Comparison of ENCODE assay signal across 8 mouse cellular contexts in genomic region chrX:12068978-12069724, GRCm38 (mm10).
A peak's percentile ranks its signal among the peaks of the same experiment; 100 is the strongest.
DNase-seq lines count a peak whose midpoint lies in the region; ATAC-seq and TF ChIP-seq lines count a peak whose summit lies in the region.

No protein-coding gene starts in this region.

- no peaks in the 10 kb centered on the region for H3K9me3 ChIP-seq in forebrain, embryonic 15.5 days
- H3K9me3 ChIP-seq in lung, embryonic 14.5 days (ENCODE audit: low read depth, low read length), result no peaks in the 10 kb centered on the region

- peak overlapping the region; percentile 8; the same call in 1 of the 2 replicates for H3K4me3 ChIP-seq in forebrain, embryonic 15.5 days
- H3K4me3 ChIP-seq in lung, embryonic 14.5 days (ENCODE audit: low read depth, low read length), result no peak overlapping the region

- peaks cover 100% of the 10 kb centered on the region for H3K4me1 ChIP-seq in forebrain, embryonic 15.5 days
- peaks cover 54% of the 10 kb centered on the region for H3K4me1 ChIP-seq in lung, embryonic 14.5 days (ENCODE audit: insufficient read depth)

- 0 out of 2 replicates have a peak overlapping the region, but pooled peaks have one; percentile 10 for H3K9ac ChIP-seq in forebrain, embryonic 15.5 days (replicated peaks)
- H3K9ac ChIP-seq in lung, embryonic 14.5 days, result no peak overlapping the region

- peak overlapping the region; percentile 82 for H3K27ac ChIP-seq in forebrain, embryonic 15.5 days (replicated peaks)
- peak overlapping the region; percentile 84 for H3K27ac ChIP-seq in lung, embryonic 14.5 days (ENCODE audit: low read depth)

- 2% methylated on average over 26 of the region's 26 CpGs for WGBS in forebrain, embryonic 15.5 days
- 3% methylated on average over 26 of the region's 26 CpGs for WGBS in lung, embryonic 14.5 days

- H3K27me3 ChIP-seq in forebrain, embryonic 15.5 days, result peaks cover 3% of the 10 kb centered on the region; the same call in 1 of the 2 replicates
- H3K27me3 ChIP-seq in lung, embryonic 14.5 days (ENCODE audit: insufficient read depth, low read length), result 0 out of 2 replicates have a peak, but pooled peaks cover 5% of the 10 kb centered on the region

- peak overlapping the region; percentile 35 for H3K4me2 ChIP-seq in forebrain, embryonic 15.5 days (replicated peaks)
- H3K4me2 ChIP-seq in lung, embryonic 14.5 days, result peak overlapping the region; percentile 48

- ATAC-seq in forebrain, embryonic 15.5 days (replicated peaks), result peak; percentile 88
- ATAC-seq in lung, embryonic 14.5 days (ENCODE audit: insufficient read depth), result peak; percentile 94

- DNase-seq in kidney, postnatal 14 days, result peak; percentile 28
- DNase-seq in kidney, adult 9 months, result no peak
- DNase-seq in Muller cell, postnatal 12 days (ENCODE audit: inconsistent ontology term), result peak; percentile 74
- peak; percentile 92 for DNase-seq in lung, embryonic 14.5 days
- DNase-seq in retina, postnatal 1 day, result peak; percentile 91
- no peak for DNase-seq in cerebellum, postnatal 14 days
- no peak for DNase-seq in frontal cortex, postnatal 10 days (ENCODE audit: low spot score in 2 of 2)

- 0 out of 2 replicates have a peak, but pooled peaks have one; percentile 17 for TF ChIP-seq CTCF in lung, embryonic 14.5 days (IDR thresholded peaks at IDR 0.05; ENCODE audit: low read depth)

- H3K36me3 ChIP-seq in forebrain, embryonic 15.5 days, result no peaks in the 10 kb centered on the region
- H3K36me3 ChIP-seq in lung, embryonic 14.5 days (ENCODE audit: insufficient read depth), result no peaks in the 10 kb centered on the region

Comparison
In these comparisons a context has a peak if more than half of its experiments do, and no peak if none do; other contexts are left out.
1. DNase-seq: peak in kidney, postnatal 14 days (single experiment), Muller cell, postnatal 12 days (single experiment), lung, embryonic 14.5 days (single experiment) and retina, postnatal 1 day (single experiment); none in kidney, adult 9 months (single experiment), cerebellum, postnatal 14 days (0 of 2) and frontal cortex, postnatal 10 days (0 of 2).